Mouse (Mus musculus): Measurements from ENCODE around the gene Slc24a2. TPM values are rescaled to one million over a fixed set of nuclear protein-coding genes. Genes with fewer than 3 reads are reported as not detected.

Slc24a2 gene
- polyA plus RNA-seq, 1 experiment from 2014 or later, result not detected

- Histone ChIP-seq H3K9me3 (ENCODE audit: low read length) (no peaks in the 10 kb centered on the region), H3K9ac (replicated peaks; ENCODE audit: low read length) (no peak overlapping the region), H3K27me3 (ENCODE audit: insufficient read depth, low read length) (no peaks in the 10 kb centered on the region), H3K27ac (ENCODE audit: low read length) (no peak overlapping the region), H3K4me1 (ENCODE audit: insufficient read depth, low read length) (no peaks in the 10 kb centered on the region), H3K4me3 (ENCODE audit: low read length) (no peak overlapping the region), H3K36me3 (ENCODE audit: insufficient read depth, low read length) (no peaks in the 10 kb centered on the region), H3K4me2 (replicated peaks; ENCODE audit: low read depth, low read length) (no peak overlapping the region)
- WGBS, result 73% methylated on average over 5 of the region's 5 CpGs
- ATAC-seq (ENCODE audit: low FRiP score, low TSS enrichment), result no peak
Observed at GRCm38 (mm10) chr4:87132525-87132924, 97.8 kb downstream of the Slc24a2 start.

GRCm38 (mm10) chr4:87126756-87127155 is 103.5 kb downstream of the Slc24a2 start:
- H3K9ac ChIP-seq (replicated peaks; ENCODE audit: low read length), result no peak overlapping the region
- H3K9me3 ChIP-seq (ENCODE audit: low read length), result no peaks in the 10 kb centered on the region
- no peaks in the 10 kb centered on the region for H3K36me3 ChIP-seq (ENCODE audit: insufficient read depth, low read length)
- no peak for ATAC-seq (ENCODE audit: low FRiP score, low TSS enrichment)
- H3K4me3 ChIP-seq (ENCODE audit: low read length), result no peak overlapping the region
- no peak overlapping the region for H3K4me2 ChIP-seq (replicated peaks; ENCODE audit: low read depth, low read length)
- 67% methylated on average over 4 of the region's 4 CpGs for WGBS
- no peaks in the 10 kb centered on the region for H3K27me3 ChIP-seq (ENCODE audit: insufficient read depth, low read length)
- H3K27ac ChIP-seq (ENCODE audit: low read length), result no peak overlapping the region
- no peaks in the 10 kb centered on the region for H3K4me1 ChIP-seq (ENCODE audit: insufficient read depth, low read length)

DNA sequence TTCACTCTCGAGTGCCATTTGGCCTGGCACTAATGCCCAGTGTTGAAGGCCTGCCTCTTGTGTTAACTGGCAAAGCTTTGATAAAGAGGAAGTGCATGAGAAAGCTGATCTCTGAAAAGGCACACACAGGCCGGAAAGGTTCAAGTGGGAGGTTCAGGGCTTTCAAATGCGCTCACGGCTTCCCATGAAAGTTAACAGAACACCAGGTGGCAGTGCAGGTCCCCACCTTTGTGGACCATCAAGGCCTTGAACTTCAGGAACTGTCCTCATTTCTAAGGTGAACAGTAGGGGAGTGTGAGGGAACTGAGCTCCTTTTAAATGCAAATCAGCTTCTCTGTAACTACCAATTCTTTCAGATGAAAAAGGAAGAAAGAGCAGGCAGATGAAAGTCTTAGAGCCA is 110.5 kb downstream of the Slc24a2 start:
- Histone ChIP-seq H3K27ac (ENCODE audit: low read length) (no peak overlapping the region), H3K4me3 (ENCODE audit: low read length) (no peak overlapping the region), H3K36me3 (ENCODE audit: insufficient read depth, low read length) (no peaks in the 10 kb centered on the region), H3K27me3 (ENCODE audit: insufficient read depth, low read length) (no peaks in the 10 kb centered on the region), H3K4me1 (ENCODE audit: insufficient read depth, low read length) (no peaks in the 10 kb centered on the region), H3K9ac (replicated peaks; ENCODE audit: low read length) (no peak overlapping the region), H3K4me2 (replicated peaks; ENCODE audit: low read depth, low read length) (no peak overlapping the region), H3K9me3 (ENCODE audit: low read length) (no peaks in the 10 kb centered on the region)
- no peak for ATAC-seq (ENCODE audit: low FRiP score, low TSS enrichment)
- WGBS, result 37% methylated on average over 4 of the region's 4 CpGs

- H3K4me2 ChIP-seq (replicated peaks; ENCODE audit: low read depth, low read length), result no peak overlapping the region
- no peak overlapping the region for H3K27ac ChIP-seq (ENCODE audit: low read length)
- no peaks in the 10 kb centered on the region for H3K4me1 ChIP-seq (ENCODE audit: insufficient read depth, low read length)
- no peak for ATAC-seq (ENCODE audit: low FRiP score, low TSS enrichment)
- H3K9me3 ChIP-seq (ENCODE audit: low read length), result no peaks in the 10 kb centered on the region
- H3K4me3 ChIP-seq (ENCODE audit: low read length), result no peak overlapping the region
- no peak overlapping the region for H3K9ac ChIP-seq (replicated peaks; ENCODE audit: low read length)
- no peaks in the 10 kb centered on the region for H3K27me3 ChIP-seq (ENCODE audit: insufficient read depth, low read length)
- H3K36me3 ChIP-seq (ENCODE audit: insufficient read depth, low read length), result no peaks in the 10 kb centered on the region
- 68% methylated on average over 4 of the region's 4 CpGs for WGBS
Observed at GRCm38 (mm10) chr4:87115726-87116125, 114.6 kb downstream of the Slc24a2 start.

GRCm38 (mm10) chr4:87109331-87110059 is 120.8 kb downstream of the Slc24a2 start:
- no peaks in the 10 kb centered on the region for H3K4me1 ChIP-seq (ENCODE audit: insufficient read depth, low read length)
- H3K27ac ChIP-seq (ENCODE audit: low read length), result no peak overlapping the region
- no peaks in the 10 kb centered on the region for H3K27me3 ChIP-seq (ENCODE audit: insufficient read depth, low read length)
- H3K9me3 ChIP-seq (ENCODE audit: low read length), result no peaks in the 10 kb centered on the region
- 84% methylated on average over 8 of the region's 8 CpGs for WGBS
- no peak for ATAC-seq (ENCODE audit: low FRiP score, low TSS enrichment)
- no peaks in the 10 kb centered on the region for H3K36me3 ChIP-seq (ENCODE audit: insufficient read depth, low read length)
- no peak overlapping the region for H3K4me2 ChIP-seq (replicated peaks; ENCODE audit: low read depth, low read length)
- H3K9ac ChIP-seq (replicated peaks; ENCODE audit: low read length), result no peak overlapping the region
- H3K4me3 ChIP-seq (ENCODE audit: low read length), result no peak overlapping the region

GRCm38 (mm10) chr4:87100936-87101335 is 129.3 kb downstream of the Slc24a2 start:
- Histone ChIP-seq H3K27ac (ENCODE audit: low read length) (no peak overlapping the region), H3K4me1 (ENCODE audit: insufficient read depth, low read length) (no peaks in the 10 kb centered on the region), H3K36me3 (ENCODE audit: insufficient read depth, low read length) (no peaks in the 10 kb centered on the region), H3K9me3 (ENCODE audit: low read length) (no peaks in the 10 kb centered on the region), H3K4me2 (replicated peaks; ENCODE audit: low read depth, low read length) (no peak overlapping the region), H3K4me3 (ENCODE audit: low read length) (no peak overlapping the region), H3K9ac (replicated peaks; ENCODE audit: low read length) (no peak overlapping the region), H3K27me3 (ENCODE audit: insufficient read depth, low read length) (no peaks in the 10 kb centered on the region)
- 54% methylated on average over 5 of the region's 5 CpGs for WGBS
- ATAC-seq (ENCODE audit: low FRiP score, low TSS enrichment), result peak; percentile 42; the same call in 1 of the 2 replicates

DNA sequence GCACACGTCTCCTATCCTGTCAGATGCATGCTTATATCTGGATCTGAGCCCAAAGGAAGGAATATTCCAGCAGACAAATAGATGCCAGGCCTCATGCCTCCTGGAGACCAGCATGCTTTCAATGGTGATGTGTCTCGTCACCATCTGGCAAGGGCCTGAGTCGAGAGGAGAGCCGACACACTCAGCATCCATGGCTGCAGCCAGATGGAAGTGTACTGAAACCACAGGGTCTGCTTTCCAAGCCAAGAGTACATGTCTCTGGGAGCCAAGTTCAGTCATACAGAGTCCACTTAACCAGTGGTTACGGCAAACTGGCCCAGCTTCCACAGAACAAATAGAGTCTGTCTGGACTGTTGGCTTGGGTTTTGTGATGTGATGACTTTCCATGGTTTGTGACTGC is 134.1 kb downstream of the Slc24a2 start:
- Histone ChIP-seq H3K27ac (ENCODE audit: low read length) (no peak overlapping the region), H3K4me3 (ENCODE audit: low read length) (no peak overlapping the region), H3K4me1 (ENCODE audit: insufficient read depth, low read length) (no peaks in the 10 kb centered on the region), H3K9ac (replicated peaks; ENCODE audit: low read length) (no peak overlapping the region), H3K4me2 (replicated peaks; ENCODE audit: low read depth, low read length) (no peak overlapping the region), H3K9me3 (ENCODE audit: low read length) (no peaks in the 10 kb centered on the region), H3K36me3 (ENCODE audit: insufficient read depth, low read length) (no peaks in the 10 kb centered on the region), H3K27me3 (ENCODE audit: insufficient read depth, low read length) (no peaks in the 10 kb centered on the region)
- no peak for ATAC-seq (ENCODE audit: low FRiP score, low TSS enrichment)
- WGBS, result 89% methylated on average over 5 of the region's 5 CpGs

- Histone ChIP-seq H3K4me1 (ENCODE audit: insufficient read depth, low read length) (no peaks in the 10 kb centered on the region), H3K4me3 (ENCODE audit: low read length) (no peak overlapping the region), H3K4me2 (replicated peaks; ENCODE audit: low read depth, low read length) (no peak overlapping the region), H3K36me3 (ENCODE audit: insufficient read depth, low read length) (no peaks in the 10 kb centered on the region), H3K27ac (ENCODE audit: low read length) (no peak overlapping the region), H3K27me3 (ENCODE audit: insufficient read depth, low read length) (no peaks in the 10 kb centered on the region), H3K9me3 (ENCODE audit: low read length) (no peaks in the 10 kb centered on the region), H3K9ac (replicated peaks; ENCODE audit: low read length) (no peak overlapping the region)
- no peak for ATAC-seq (ENCODE audit: low FRiP score, low TSS enrichment)
- 78% methylated on average over 3 of the region's 3 CpGs for WGBS
Observed at GRCm38 (mm10) chr4:87093612-87094011, 136.7 kb downstream of the Slc24a2 start.

GRCm38 (mm10) chr4:87090841-87091240 is 139.4 kb downstream of the Slc24a2 start:
- Histone ChIP-seq H3K9ac (replicated peaks; ENCODE audit: low read length) (no peak overlapping the region), H3K27ac (ENCODE audit: low read length) (no peak overlapping the region), H3K4me2 (replicated peaks; ENCODE audit: low read depth, low read length) (no peak overlapping the region), H3K4me3 (ENCODE audit: low read length) (no peak overlapping the region), H3K4me1 (ENCODE audit: insufficient read depth, low read length) (no peaks in the 10 kb centered on the region), H3K36me3 (ENCODE audit: insufficient read depth, low read length) (no peaks in the 10 kb centered on the region), H3K9me3 (ENCODE audit: low read length) (no peaks in the 10 kb centered on the region), H3K27me3 (ENCODE audit: insufficient read depth, low read length) (no peaks in the 10 kb centered on the region)
- ATAC-seq (ENCODE audit: low FRiP score, low TSS enrichment), result no peak

DNA sequence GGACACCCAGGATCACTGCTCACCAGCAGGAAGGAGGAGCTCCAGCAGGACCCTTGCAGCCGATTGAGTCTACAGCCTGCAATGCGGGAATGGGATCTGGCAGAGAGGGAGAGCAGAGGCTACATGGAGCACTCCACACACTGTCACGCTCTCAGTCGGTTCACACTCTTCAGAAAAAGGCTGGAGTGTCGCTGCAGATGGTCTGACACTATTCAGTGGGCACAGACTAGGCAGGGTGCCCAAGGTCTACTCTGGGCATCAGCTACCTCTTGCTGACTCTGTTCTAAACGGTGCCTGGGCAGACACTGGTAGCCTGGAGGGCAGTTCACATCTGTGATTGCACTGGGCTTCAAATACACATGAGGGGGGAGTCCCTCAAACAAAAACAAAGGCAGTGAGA is 141.6 kb downstream of the Slc24a2 start:
- Histone ChIP-seq H3K36me3 (ENCODE audit: insufficient read depth, low read length) (no peaks in the 10 kb centered on the region), H3K9ac (replicated peaks; ENCODE audit: low read length) (no peak overlapping the region), H3K27ac (ENCODE audit: low read length) (no peak overlapping the region), H3K9me3 (ENCODE audit: low read length) (no peaks in the 10 kb centered on the region), H3K27me3 (ENCODE audit: insufficient read depth, low read length) (no peaks in the 10 kb centered on the region), H3K4me2 (replicated peaks; ENCODE audit: low read depth, low read length) (no peak overlapping the region), H3K4me1 (ENCODE audit: insufficient read depth, low read length) (no peaks in the 10 kb centered on the region), H3K4me3 (ENCODE audit: low read length) (no peak overlapping the region)
- ATAC-seq (ENCODE audit: low FRiP score, low TSS enrichment), result no peak
- 72% methylated on average over 6 of the region's 6 CpGs for WGBS
